Mouse (Mus musculus): ENCODE measurements around the gene Psap. TPM values are rescaled to one million over a fixed set of nuclear protein-coding genes. Genes with fewer than 3 reads are reported as not detected.

The Psap gene
- total and polyA plus RNA-seq, 2 experiments, result 227 to 584 TPM

- no peak overlapping the region for H3K27ac ChIP-seq (replicated peaks; ENCODE audit: insufficient read depth, low read depth, low read length)
- H3K4me3 ChIP-seq (ENCODE audit: insufficient read depth, low read depth, low read length), result no peak overlapping the region
- TF ChIP-seq CTCF (IDR thresholded peaks at IDR 0.05; ENCODE audit: low read depth, low read length) (no peak), POLR2A (IDR thresholded peaks at IDR 0.05; ENCODE audit: extremely low read depth, insufficient read depth, low read length) (no peak)
- H3K27me3 ChIP-seq (ENCODE audit: control insufficient read depth, insufficient read depth, low read length), result no peaks in the 10 kb centered on the region
- H3K9ac ChIP-seq (ENCODE audit: low read depth, low read length), result no peak overlapping the region
- H3K36me3 ChIP-seq (ENCODE audit: control insufficient read depth, insufficient read depth, low read length), result no peaks in the 10 kb centered on the region
- H3K79me2 ChIP-seq (ENCODE audit: control insufficient read depth, insufficient read depth, low read length), result no peaks in the 10 kb centered on the region
- no peak for DNase-seq (ENCODE audit: extremely low read depth, low read depth, low spot score)
- no peaks in the 10 kb centered on the region for H3K4me1 ChIP-seq (ENCODE audit: control insufficient read depth, insufficient read depth, low read length)
- 92% methylated on average over 5 of the region's 5 CpGs for WGBS
Measured at GRCm38 (mm10) chr10:60313606-60314005, 36.2 kb downstream of the Psap start.

- no peak for TF ChIP-seq POLR2A (IDR thresholded peaks at IDR 0.05; ENCODE audit: extremely low read depth, insufficient read depth, low read length)
- no peak for TF ChIP-seq CTCF (IDR thresholded peaks at IDR 0.05; ENCODE audit: low read depth, low read length)
- H3K79me2 ChIP-seq (ENCODE audit: control insufficient read depth, insufficient read depth, low read length), result no peaks in the 10 kb centered on the region
- no peaks in the 10 kb centered on the region for H3K4me1 ChIP-seq (ENCODE audit: control insufficient read depth, insufficient read depth, low read length)
- no peaks in the 10 kb centered on the region for H3K27me3 ChIP-seq (ENCODE audit: control insufficient read depth, insufficient read depth, low read length)
- H3K27ac ChIP-seq (replicated peaks; ENCODE audit: insufficient read depth, low read depth, low read length), result no peak overlapping the region
- WGBS, result 86% methylated on average over 4 of the region's 4 CpGs
- no peaks in the 10 kb centered on the region for H3K36me3 ChIP-seq (ENCODE audit: control insufficient read depth, insufficient read depth, low read length)
- DNase-seq (ENCODE audit: extremely low read depth, low read depth, low spot score), result no peak
- no peak overlapping the region for H3K4me3 ChIP-seq (ENCODE audit: insufficient read depth, low read depth, low read length)
- H3K9ac ChIP-seq (ENCODE audit: low read depth, low read length), result no peak overlapping the region
Measured at GRCm38 (mm10) chr10:60316166-60316565, 38.7 kb downstream of the Psap start.

- no peaks in the 10 kb centered on the region for H3K27me3 ChIP-seq (ENCODE audit: control insufficient read depth, insufficient read depth, low read length)
- no peak for TF ChIP-seq POLR2A (IDR thresholded peaks at IDR 0.05; ENCODE audit: extremely low read depth, insufficient read depth, low read length)
- TF ChIP-seq CTCF (IDR thresholded peaks at IDR 0.05; ENCODE audit: low read depth, low read length), result no peak
- H3K9ac ChIP-seq (ENCODE audit: low read depth, low read length), result no peak overlapping the region
- DNase-seq (ENCODE audit: extremely low read depth, low read depth, low spot score), result no peak
- WGBS, result 66% methylated on average over 11 of the region's 11 CpGs
- H3K36me3 ChIP-seq (ENCODE audit: control insufficient read depth, insufficient read depth, low read length), result no peaks in the 10 kb centered on the region
- no peak overlapping the region for H3K27ac ChIP-seq (replicated peaks; ENCODE audit: insufficient read depth, low read depth, low read length)
- no peak overlapping the region for H3K4me3 ChIP-seq (ENCODE audit: insufficient read depth, low read depth, low read length)
- no peaks in the 10 kb centered on the region for H3K79me2 ChIP-seq (ENCODE audit: control insufficient read depth, insufficient read depth, low read length)
- no peaks in the 10 kb centered on the region for H3K4me1 ChIP-seq (ENCODE audit: control insufficient read depth, insufficient read depth, low read length)
Measured at GRCm38 (mm10) chr10:60328963-60329650, 51.7 kb downstream of the Psap start.

DNA sequence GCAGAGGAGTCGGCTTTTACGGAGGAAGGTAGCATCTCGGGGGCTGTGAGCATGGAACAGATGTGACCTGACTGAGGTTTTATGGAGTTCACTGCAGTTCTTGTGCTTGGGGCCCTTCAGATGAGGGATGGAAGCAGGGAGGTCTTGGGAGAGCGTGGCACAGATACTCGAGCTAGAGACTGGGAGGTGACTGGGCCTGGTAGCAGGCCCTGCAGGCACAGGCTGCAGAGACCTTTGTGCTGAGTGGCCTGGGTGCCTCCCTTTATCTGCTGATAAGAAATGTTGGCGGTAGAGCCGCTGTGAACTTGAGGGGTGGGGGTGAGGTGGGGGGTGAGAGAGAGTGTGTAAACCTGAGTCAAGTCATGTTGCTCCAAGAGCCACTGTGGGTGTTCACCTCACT is 57.2 kb downstream of the Psap start:
- Histone ChIP-seq H3K36me3 (ENCODE audit: control insufficient read depth, insufficient read depth, low read length) (no peaks in the 10 kb centered on the region), H3K4me3 (ENCODE audit: insufficient read depth, low read depth, low read length) (no peak overlapping the region), H3K27ac (replicated peaks; ENCODE audit: insufficient read depth, low read depth, low read length) (no peak overlapping the region), H3K27me3 (ENCODE audit: control insufficient read depth, insufficient read depth, low read length) (no peaks in the 10 kb centered on the region), H3K79me2 (ENCODE audit: control insufficient read depth, insufficient read depth, low read length) (no peaks in the 10 kb centered on the region), H3K9ac (ENCODE audit: low read depth, low read length) (no peak overlapping the region), H3K4me1 (ENCODE audit: control insufficient read depth, insufficient read depth, low read length) (no peaks in the 10 kb centered on the region)
- 54% methylated on average over 7 of the region's 7 CpGs for WGBS
- DNase-seq (ENCODE audit: extremely low read depth, low read depth, low spot score), result no peak
- TF ChIP-seq CTCF (IDR thresholded peaks at IDR 0.05; ENCODE audit: low read depth, low read length), result no peak
- no peak for TF ChIP-seq POLR2A (IDR thresholded peaks at IDR 0.05; ENCODE audit: extremely low read depth, insufficient read depth, low read length)

DNA sequence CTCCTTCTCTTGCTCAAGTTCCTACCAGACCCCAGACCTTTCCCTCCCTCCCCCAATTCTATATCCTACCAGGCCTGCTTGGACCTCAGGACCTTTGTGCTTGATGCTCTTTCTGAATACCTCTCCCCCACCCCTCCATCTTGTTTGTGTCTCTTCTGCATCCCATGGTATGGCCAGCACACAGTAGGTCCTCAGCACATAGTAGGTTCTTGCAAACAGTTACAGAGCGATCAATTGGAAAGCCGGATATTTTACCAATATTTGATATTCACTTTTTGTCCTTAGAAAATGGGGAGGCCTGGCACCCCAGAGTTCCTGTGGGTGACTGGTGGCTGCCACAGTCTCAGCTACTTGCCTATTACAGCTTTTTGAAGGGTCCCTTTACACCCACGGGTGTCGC is 57.6 kb downstream of the Psap start:
- WGBS, result 93% methylated on average over 4 of the region's 4 CpGs
- no peaks in the 10 kb centered on the region for H3K79me2 ChIP-seq (ENCODE audit: control insufficient read depth, insufficient read depth, low read length)

GRCm38 (mm10) chr10:60341528-60341927 is 64.1 kb downstream of the Psap start:
- no peaks in the 10 kb centered on the region for H3K79me2 ChIP-seq (ENCODE audit: control insufficient read depth, insufficient read depth, low read length)
- H3K27me3 ChIP-seq (ENCODE audit: control insufficient read depth, insufficient read depth, low read length), result no peaks in the 10 kb centered on the region
- no peak overlapping the region for H3K4me3 ChIP-seq (ENCODE audit: insufficient read depth, low read depth, low read length)
- no peak overlapping the region for H3K27ac ChIP-seq (replicated peaks; ENCODE audit: insufficient read depth, low read depth, low read length)
- H3K9ac ChIP-seq (ENCODE audit: low read depth, low read length), result no peak overlapping the region
- TF ChIP-seq POLR2A (IDR thresholded peaks at IDR 0.05; ENCODE audit: extremely low read depth, insufficient read depth, low read length), result no peak
- no peak for TF ChIP-seq CTCF (IDR thresholded peaks at IDR 0.05; ENCODE audit: low read depth, low read length)
- no peak for DNase-seq (ENCODE audit: extremely low read depth, low read depth, low spot score)
- H3K36me3 ChIP-seq (ENCODE audit: control insufficient read depth, insufficient read depth, low read length), result no peaks in the 10 kb centered on the region
- H3K4me1 ChIP-seq (ENCODE audit: control insufficient read depth, insufficient read depth, low read length), result no peaks in the 10 kb centered on the region
- WGBS, result 68% methylated on average over 9 of the region's 9 CpGs

More for the DNA sequence above, 57.6 kb downstream of the Psap start:
- Histone ChIP-seq H3K27ac (replicated peaks; ENCODE audit: insufficient read depth, low read depth, low read length) (no peak overlapping the region), H3K36me3 (ENCODE audit: control insufficient read depth, insufficient read depth, low read length) (no peaks in the 10 kb centered on the region), H3K4me3 (ENCODE audit: insufficient read depth, low read depth, low read length) (no peak overlapping the region), H3K9ac (ENCODE audit: low read depth, low read length) (no peak overlapping the region), H3K27me3 (ENCODE audit: control insufficient read depth, insufficient read depth, low read length) (no peaks in the 10 kb centered on the region), H3K4me1 (ENCODE audit: control insufficient read depth, insufficient read depth, low read length) (no peaks in the 10 kb centered on the region)
- TF ChIP-seq POLR2A (IDR thresholded peaks at IDR 0.05; ENCODE audit: extremely low read depth, insufficient read depth, low read length), result no peak
- TF ChIP-seq CTCF (IDR thresholded peaks at IDR 0.05; ENCODE audit: low read depth, low read length), result no peak
- DNase-seq (ENCODE audit: extremely low read depth, low read depth, low spot score), result no peak

Data from liver, adult 2 months (tissue).